Mouse (Mus musculus): ENCODE data around the gene Hspg2.
A peak's percentile ranks its signal among the peaks of the same experiment; 100 is the strongest.
"Not testable (repeated sequence)": the region's sequence is repeated elsewhere in the genome, so short reads cannot be mapped to it uniquely, and the experiment has no call there.

The Hspg2 gene

GRCm38 (mm10) chr4:137468260-137469080, at the start of gene Hspg2:
TSS of gene Hspg2 (plus strand) at chr4:137468769.
- peak; percentile 43 to 81 for DNase-seq (ENCODE audit: low spot score in 2 of 2)

GRCm38 (mm10) chr4:137430502-137430901, 38.1 kb upstream of the Hspg2 start, which contains the start of gene Cela3b:
TSS of gene Cela3b (minus strand) at chr4:137430540.
- DNase-seq (ENCODE audit: low spot score in 2 of 2) = no peak

DNA sequence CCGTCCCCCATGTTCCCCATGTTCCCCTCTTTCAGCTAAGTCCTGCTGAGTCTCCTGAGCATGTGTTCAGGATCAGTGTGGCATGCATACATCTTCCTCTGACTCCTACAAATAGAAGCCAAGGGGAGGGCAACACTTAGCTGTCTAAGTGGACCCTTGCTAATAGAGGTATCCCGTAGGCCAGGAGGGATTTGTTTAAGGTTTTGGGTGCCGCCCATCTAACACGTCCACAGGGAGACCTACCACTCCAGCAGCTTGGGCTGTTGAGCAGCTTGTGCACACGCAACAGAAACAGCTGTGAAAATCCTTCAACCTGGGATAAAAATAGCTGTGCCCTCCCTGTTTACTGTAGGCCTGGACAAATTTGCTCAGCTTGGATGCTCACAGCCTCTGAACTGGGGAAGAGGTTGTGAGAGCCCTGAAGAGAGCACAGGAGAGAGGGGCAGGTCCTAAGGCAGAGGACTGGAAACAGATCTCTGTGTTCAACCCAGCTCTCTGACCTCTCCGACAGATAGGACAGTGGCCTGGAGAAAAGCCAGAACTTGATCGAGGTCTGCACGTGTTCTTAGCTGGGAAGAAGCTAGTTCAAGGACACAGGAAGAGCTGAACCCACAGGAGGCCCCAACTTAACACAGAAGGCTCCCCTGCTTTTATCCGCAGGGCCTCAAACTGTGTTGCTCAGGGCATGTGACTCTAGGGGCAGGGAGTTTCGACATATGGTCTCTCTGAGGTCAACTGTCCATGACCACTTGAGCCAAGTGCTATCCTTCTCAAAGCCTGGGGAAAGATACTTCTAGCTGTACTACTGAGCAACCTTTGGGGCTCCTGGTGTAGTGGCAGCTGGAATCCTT, 35.6 kb upstream of the Hspg2 start:
- not testable (repeated sequence) for DNase-seq (ENCODE audit: low spot score in 2 of 2)

DNA sequence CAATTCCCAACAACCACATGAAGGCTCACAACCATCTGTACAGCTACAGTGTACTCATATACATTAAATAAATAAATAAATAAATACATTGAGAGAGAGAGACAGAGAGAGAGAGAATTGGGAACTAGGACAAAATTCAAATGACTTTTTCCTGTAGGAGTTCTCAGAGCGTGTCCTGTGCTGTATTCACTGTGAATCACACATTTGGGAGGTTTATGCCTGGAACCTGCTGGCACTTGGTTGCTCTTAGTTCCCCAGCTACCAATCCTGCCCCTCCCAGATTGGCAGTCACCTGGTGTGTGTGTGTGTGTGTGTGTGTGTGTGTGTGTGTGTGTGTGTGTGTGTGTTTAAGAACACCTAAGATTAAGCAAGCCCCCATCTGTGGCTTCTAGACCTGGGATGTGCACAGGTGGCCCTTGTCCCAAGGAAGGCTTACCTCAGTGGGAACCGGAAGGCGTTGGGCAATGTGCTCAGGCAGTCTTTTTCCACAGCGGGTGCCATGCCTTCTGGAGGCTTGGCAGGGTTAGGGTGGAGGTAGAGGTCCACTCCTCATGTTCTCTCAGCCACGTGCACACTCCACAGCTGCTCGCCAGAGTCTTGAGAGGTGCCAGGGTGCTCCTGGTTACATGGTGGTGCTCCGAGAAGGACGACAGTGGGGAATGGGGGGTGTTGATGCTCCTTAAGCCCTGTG, 31.4 kb upstream of the Hspg2 start:
- DNase-seq (ENCODE audit: low spot score in 2 of 2) = peak in 1 of 2 experiments; percentile 17

- no peak for DNase-seq (ENCODE audit: low spot score in 2 of 2)
These were observed 29.7 kb upstream of the Hspg2 start for GRCm38 (mm10) chr4:137438842-137439241.

GRCm38 (mm10) chr4:137441332-137441731, 27.2 kb upstream of the Hspg2 start:
- no peak for DNase-seq (ENCODE audit: low spot score in 2 of 2)

DNA sequence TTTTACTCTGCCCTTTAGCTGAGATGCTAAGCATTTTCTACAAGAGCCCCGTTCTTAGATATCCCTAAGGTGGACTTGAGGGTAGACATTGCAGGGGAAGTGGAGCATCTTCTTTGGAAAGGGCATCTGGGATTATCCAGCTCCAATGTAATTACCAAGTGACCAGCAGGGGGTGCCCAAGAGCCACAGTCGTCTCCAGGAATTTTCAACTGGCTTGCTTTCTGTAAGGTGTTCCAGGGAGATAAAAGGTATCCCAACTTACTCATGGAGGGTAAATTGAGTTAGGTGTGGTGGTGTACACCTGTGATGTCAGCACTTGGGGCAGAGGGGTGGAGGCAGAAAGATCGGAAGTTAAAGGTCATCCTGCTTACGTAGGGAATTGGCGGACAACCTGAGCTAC, 24.9 kb upstream of the Hspg2 start:
- peak in 1 of 2 experiments; percentile 74 for DNase-seq (ENCODE audit: low spot score in 2 of 2)

DNA sequence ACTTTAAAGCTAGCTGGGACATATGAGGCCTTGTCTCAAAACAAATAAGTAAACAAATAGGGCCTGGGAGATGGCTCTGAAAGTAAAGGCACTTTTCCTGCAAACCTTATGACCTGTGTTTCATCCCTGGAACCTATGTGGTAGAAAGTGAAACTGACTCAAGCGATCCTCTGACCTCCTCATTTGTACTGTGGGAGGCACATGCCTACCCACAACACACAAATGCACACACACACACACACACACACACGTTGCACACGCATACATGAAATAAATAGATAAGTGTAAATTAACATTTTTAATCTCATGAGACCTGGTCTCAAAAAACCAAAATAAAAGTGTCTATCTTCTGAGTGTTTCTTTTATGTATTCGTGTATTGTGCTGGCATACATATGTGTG, 22.7 kb upstream of the Hspg2 start:
- DNase-seq (ENCODE audit: low spot score in 2 of 2) = no peak

DNA sequence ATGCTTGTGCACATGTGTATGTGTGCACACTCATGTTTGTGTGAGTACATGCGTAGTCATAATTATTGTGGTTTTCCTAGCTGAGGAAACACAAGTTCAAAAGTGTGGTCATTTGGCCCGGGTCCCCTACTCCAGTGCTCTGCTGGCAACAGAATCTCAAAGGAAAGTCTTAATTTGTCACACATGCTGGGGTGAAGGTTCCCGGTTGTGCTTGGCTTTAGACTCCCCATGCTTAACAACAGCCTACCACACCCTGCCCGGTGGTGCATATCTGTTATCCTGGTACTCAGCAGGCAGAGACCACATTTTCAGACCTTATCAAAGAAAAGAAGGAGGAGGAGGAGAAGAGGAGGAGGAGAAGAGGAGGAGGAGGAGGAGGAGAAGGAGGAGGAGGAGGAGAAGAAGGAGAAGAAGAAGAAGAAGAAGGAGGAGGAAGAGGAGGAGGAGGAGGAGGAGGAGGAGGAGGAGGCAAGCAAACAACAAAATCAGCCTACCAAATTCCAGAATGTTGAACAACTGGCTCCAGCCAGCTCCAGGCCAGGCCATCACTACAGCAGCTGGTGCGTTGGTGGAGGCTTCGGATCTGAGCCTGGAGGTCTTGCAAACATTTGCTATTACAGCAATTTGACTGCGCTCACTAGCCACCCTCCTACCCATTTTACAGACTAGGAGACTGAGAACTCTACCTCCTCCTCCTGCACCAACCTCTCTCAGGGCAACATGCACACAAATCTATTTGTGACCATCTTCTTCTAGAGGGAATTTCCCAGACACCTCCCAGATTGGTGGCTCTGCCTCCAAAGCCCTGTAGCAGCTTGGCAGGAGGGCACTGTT, 21.0 kb upstream of the Hspg2 start:
- DNase-seq (ENCODE audit: low spot score in 2 of 2) = no peak

GRCm38 (mm10) chr4:137448197-137448596, 20.4 kb upstream of the Hspg2 start:
- no peak for DNase-seq (ENCODE audit: low spot score in 2 of 2)

- no peak for DNase-seq (ENCODE audit: low spot score in 2 of 2)
These were observed 19.9 kb upstream of the Hspg2 start for GRCm38 (mm10) chr4:137448641-137449040.

DNA sequence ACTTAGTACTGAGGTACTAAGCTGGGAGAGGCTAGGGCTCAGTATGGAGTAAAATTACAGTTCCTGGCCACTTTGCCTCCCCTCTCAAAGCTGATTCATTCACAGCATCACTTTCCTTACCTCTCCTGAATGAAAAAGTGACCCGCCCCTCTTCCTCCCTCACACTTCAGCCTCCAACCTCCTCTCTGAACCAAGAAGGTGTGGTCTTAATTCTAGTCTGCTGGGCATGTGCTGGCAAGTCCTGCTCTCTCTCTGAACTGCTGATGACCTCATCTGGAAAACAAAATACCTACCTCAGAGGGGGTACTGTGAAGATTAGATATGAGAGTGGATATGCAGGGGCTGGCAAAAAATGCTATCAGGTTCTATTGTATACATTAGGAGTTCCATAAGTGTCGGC, 19.4 kb upstream of the Hspg2 start:
- no peak for DNase-seq (ENCODE audit: low spot score in 2 of 2)

DNA sequence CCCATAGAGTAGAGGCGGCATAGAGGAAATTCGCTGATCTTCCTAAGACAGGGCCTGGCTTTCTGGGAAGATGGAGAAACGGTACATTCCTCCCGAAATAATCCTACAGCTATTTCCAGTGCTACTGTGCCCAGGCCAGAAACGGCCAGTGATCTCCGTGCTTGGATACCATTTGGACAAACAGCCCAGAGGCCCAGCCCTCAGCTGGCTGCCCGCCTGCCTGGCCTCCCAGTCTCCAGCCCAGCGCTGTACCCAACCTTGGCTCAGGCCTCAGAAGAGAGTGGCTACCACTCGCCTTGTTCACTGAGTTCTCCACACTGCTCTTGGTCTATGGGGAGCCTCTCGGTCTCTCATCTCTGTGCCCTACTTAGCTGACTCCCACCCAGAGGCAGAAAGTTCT, 18.9 kb upstream of the Hspg2 start:
- DNase-seq (ENCODE audit: low spot score in 2 of 2) = no peak

GRCm38 (mm10) chr4:137452190-137452589, 16.4 kb upstream of the Hspg2 start:
- no peak for DNase-seq (ENCODE audit: low spot score in 2 of 2)

DNA sequence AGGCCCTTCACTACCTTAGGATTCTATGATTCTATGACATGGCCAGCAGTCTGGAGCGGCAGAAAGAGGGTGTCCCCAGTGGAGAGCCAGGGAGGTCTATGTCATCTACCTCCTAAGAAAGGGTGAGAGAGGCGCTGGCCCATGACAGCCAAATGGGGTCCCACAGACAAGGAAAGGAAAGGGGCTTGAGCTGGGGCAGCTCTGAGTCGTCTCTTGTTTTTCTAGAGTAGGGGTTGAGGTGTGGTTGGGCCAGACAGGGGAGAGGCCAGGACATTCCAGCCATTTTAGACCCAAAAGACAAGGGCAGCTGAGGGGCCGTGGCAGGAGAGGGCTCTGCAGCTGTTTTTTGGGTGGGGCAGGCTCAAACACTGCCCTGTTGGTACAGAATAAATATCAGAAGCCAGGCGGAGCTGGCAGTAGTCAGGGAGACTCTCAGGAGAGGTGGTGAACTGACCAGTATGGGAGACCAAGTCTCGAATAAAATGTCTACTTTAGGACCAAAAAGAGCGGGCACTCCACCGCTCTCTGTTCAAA, 15.3 kb upstream of the Hspg2 start, which contains the start of gene 1700013G24Rik:
1700013G24Rik (plus strand) TSS at position 51 of the 534 bp plus-strand sequence.
- no peak for DNase-seq (ENCODE audit: low spot score in 2 of 2)

- no peak for DNase-seq (ENCODE audit: low spot score in 2 of 2)
These were observed 14.0 kb upstream of the Hspg2 start for GRCm38 (mm10) chr4:137454582-137454981.

DNA sequence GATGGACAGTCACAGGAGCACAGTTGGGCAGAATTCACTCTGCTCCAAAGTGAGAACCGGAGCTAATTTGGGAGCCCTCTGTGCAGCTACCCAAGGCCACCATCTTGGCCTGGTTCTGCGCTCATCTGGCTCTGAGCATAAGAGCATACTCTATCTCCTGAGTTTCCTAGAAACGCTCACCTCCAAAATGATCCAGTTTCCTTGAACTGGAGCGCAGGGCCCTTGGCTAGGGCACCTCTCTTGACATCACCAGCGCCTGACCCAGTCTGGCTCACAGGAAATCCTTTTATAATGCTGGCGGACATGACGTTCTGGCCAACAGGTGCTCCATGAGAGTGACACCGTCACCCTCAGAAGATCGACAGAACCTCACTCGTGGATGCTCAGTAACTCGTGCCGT, 12.0 kb upstream of the Hspg2 start:
- no peak for DNase-seq (ENCODE audit: low spot score in 2 of 2)

- no peak for DNase-seq (ENCODE audit: low spot score in 2 of 2)
These were observed 11.3 kb upstream of the Hspg2 start for GRCm38 (mm10) chr4:137457292-137457691.

DNA sequence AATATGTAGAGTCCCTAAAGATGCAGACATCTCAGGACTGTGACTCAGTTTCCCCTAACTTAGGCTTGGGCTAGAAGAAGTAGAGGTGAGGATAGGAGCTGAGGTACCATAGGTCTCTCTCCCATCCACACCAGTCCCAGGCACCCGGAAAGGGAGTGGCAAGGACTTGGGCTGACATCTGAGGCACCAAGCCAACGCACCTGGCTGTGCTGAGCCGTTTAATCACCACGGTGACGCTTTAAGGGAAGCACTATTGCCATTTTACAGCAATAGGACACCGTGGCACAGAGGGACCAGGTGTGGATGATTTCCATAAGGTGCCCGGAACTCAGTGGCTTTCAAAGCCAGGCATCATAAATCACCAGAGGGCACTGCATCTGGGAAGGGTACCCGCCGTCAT, 10.3 kb upstream of the Hspg2 start:
- DNase-seq (ENCODE audit: low spot score in 2 of 2) = no peak

GRCm38 (mm10) chr4:137458861-137459260, 9.7 kb upstream of the Hspg2 start:
- no peak for DNase-seq (ENCODE audit: low spot score in 2 of 2)

DNA sequence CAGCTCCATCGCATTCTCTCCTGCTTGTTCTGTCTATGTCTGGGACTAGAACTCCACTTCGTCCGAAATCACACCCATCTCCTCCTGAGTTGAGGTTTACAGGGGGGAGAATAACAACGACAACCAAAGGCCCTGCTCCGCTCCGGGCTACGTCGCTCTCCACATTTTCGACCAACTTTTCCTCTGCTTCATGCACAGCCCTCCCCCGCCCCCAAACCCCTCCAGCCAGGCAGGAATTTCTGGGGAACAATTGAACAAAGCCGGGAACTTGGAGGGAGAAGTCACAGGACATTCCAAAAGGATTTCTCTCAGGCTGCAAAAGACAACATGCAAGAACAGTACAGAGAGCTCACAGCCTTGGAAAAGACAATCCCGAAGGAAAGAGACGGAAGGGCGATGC, 7.9 kb upstream of the Hspg2 start:
- no peak for DNase-seq (ENCODE audit: low spot score in 2 of 2)

All from left cerebral cortex, adult 9 months (tissue).